Mouse (Mus musculus) forebrain, postnatal 0 days (tissue): Measurements from ENCODE around the gene Ankdd1b. TPM values are rescaled to one million over a fixed set of nuclear protein-coding genes. Genes with fewer than 3 reads are reported as not detected.

Experiments
- ATAC-seq: fragments of 200-750 bp; cut with Nextera tagmentation; 2 replicates; pipeline ENCODE4 v1.8.0; 2017; ENCODE audit warnings: mild to moderate bottlenecking, moderate library complexity
- DNase-seq: peaks from one replicate; pipeline ENCODE4 v3.0.0-alpha.2; 2015
- H3K27ac ChIP-seq: fragments of 300-500 bp; sonication (generic); 2 replicates; pipeline ENCODE4 v1.5.1; 2014; ENCODE audit warnings: low read depth, mild to moderate bottlenecking, antibody characterized with exemption, low read length, moderate library complexity, mixed read lengths
- H3K27me3 ChIP-seq: fragments of 300-500 bp; sonication (generic); 2 replicates; pipeline ENCODE4 v1.6.1; 2014; ENCODE audit warnings: mild to moderate bottlenecking, low read length, mixed read lengths; ENCODE audit not compliant: insufficient read depth
- H3K36me3 ChIP-seq: fragments of 300-500 bp; sonication (generic); 2 replicates; pipeline ENCODE4 v1.6.1; 2014; ENCODE audit warnings: mild to moderate bottlenecking, moderate library complexity; ENCODE audit not compliant: insufficient read depth
- H3K4me1 ChIP-seq: fragments of 300-500 bp; sonication (generic); 2 replicates; pipeline ENCODE4 v1.6.1; 2014; ENCODE audit warnings: antibody characterized with exemption; ENCODE audit not compliant: insufficient read depth
- H3K4me2 ChIP-seq: fragments of 300-500 bp; sonication (generic); 2 replicates; pipeline ENCODE4 v1.6.1; 2014; ENCODE audit warnings: low read depth, mild to moderate bottlenecking, moderate library complexity
- H3K4me3 ChIP-seq: fragments of 300-500 bp; sonication (generic); 2 replicates; pipeline ENCODE4 v1.5.1; 2014; ENCODE audit warnings: low read depth, low read length, mixed read lengths
- H3K9ac ChIP-seq: fragments of 300-500 bp; sonication (generic); 2 replicates; pipeline ENCODE4 v1.6.1; 2014; ENCODE audit warnings: mild to moderate bottlenecking
- H3K9me3 ChIP-seq: fragments of 300-500 bp; sonication (generic); 2 replicates; pipeline ENCODE4 v1.6.1; 2016; ENCODE audit warnings: low read length
- CTCF ChIP-seq: sonication (generic); IDR thresholded peaks from 2 replicates; pipeline ENCODE4 v1.5.1; 2016; ENCODE audit warnings: antibody characterized with exemption, control low read depth, low read depth
- WGBS: fragments of 180-500 bp; shearing (Covaris S2); extraction: QIAGEN DNeasy Blood & Tissue Kit; methylation state at CpG from one replicate; pipeline ENCODE4 v1.1.7; 2014; 5-methylcytosine and 5-hydroxymethylcytosine counted together
- polyA plus RNA-seq: library from polyadenylated mRNA; unstranded; fragments of >200 nt; fragmentation: Nextera tagmentation; extraction: Ambion mirVana; gene quantifications from 2 replicates; pipeline ENCODE4 v1.2.1, GENCODE M21; 2015
- total RNA-seq: library from RNA; depleted of rRNA; stranded (reverse); fragments of >200 nt; gene quantifications from 2 replicates; pipeline ENCODE4 v1.2.3, GENCODE M21; 2014

The Ankdd1b gene
- total and polyA plus RNA-seq, 2 experiments from 2014 or later = not detected

- no peak for TF ChIP-seq CTCF
- 93% methylated on average over 8 of the region's 8 CpGs for WGBS
These were observed 54.6 kb downstream of the Ankdd1b start for GRCm38 (mm10) chr13:96416380-96416779.

GRCm38 (mm10) chr13:96414384-96414783 is 56.6 kb downstream of the Ankdd1b start:
- Histone ChIP-seq H3K4me3 (no peak overlapping the region), H3K4me1 (no peaks in the 10 kb centered on the region), H3K27ac (no peak overlapping the region), H3K36me3 (peaks cover 38% of the 10 kb centered on the region), H3K9me3 (no peaks in the 10 kb centered on the region), H3K9ac (no peak overlapping the region), H3K27me3 (no peaks in the 10 kb centered on the region), H3K4me2 (no peak overlapping the region)
- DNase-seq (no peak), ATAC-seq (no peak)
- WGBS = 88% methylated on average over 6 of the region's 6 CpGs
- TF ChIP-seq CTCF = no peak

More at GRCm38 (mm10) chr13:96416380-96416779, 54.6 kb downstream of the Ankdd1b start:
- no peak overlapping the region for H3K9ac ChIP-seq
- no peaks in the 10 kb centered on the region for H3K27me3 ChIP-seq
- DNase-seq (no peak), ATAC-seq (no peak)
- no peak overlapping the region for H3K4me3 ChIP-seq
- no peaks in the 10 kb centered on the region for H3K4me1 ChIP-seq
- H3K4me2 ChIP-seq = no peak overlapping the region
- H3K36me3 ChIP-seq = peaks cover 26% of the 10 kb centered on the region
- H3K27ac ChIP-seq = no peak overlapping the region
- no peaks in the 10 kb centered on the region for H3K9me3 ChIP-seq

- Histone ChIP-seq H3K9ac (no peak overlapping the region), H3K9me3 (no peaks in the 10 kb centered on the region), H3K27me3 (no peaks in the 10 kb centered on the region), H3K27ac (no peak overlapping the region), H3K4me1 (no peaks in the 10 kb centered on the region), H3K36me3 (peaks cover 40% of the 10 kb centered on the region), H3K4me3 (no peak overlapping the region), H3K4me2 (no peak overlapping the region)
- 89% methylated on average over 1 of the region's 1 CpGs for WGBS
- no peak for TF ChIP-seq CTCF
- DNase-seq (no peak), ATAC-seq (no peak)
These were observed 62.2 kb downstream of the Ankdd1b start for GRCm38 (mm10) chr13:96408786-96409185.

GRCm38 (mm10) chr13:96407040-96407439 is 64.0 kb downstream of the Ankdd1b start:
- no peak overlapping the region for H3K27ac ChIP-seq
- no peaks in the 10 kb centered on the region for H3K4me1 ChIP-seq
- no peak overlapping the region for H3K9ac ChIP-seq
- no peak overlapping the region for H3K4me2 ChIP-seq
- peaks cover 52% of the 10 kb centered on the region for H3K36me3 ChIP-seq
- peak; percentile 85 for DNase-seq
- no peak overlapping the region for H3K4me3 ChIP-seq
- peak; percentile 86 for TF ChIP-seq CTCF
- 45% methylated on average over 4 of the region's 4 CpGs for WGBS
- ATAC-seq = peak; percentile 89
- H3K9me3 ChIP-seq = no peaks in the 10 kb centered on the region
- H3K27me3 ChIP-seq = no peaks in the 10 kb centered on the region

- TF ChIP-seq CTCF = no peak
- no peak overlapping the region for H3K4me2 ChIP-seq
- H3K9ac ChIP-seq = no peak overlapping the region
- peak; percentile 38 for DNase-seq
- peaks cover 50% of the 10 kb centered on the region for H3K36me3 ChIP-seq
- ATAC-seq = peak; percentile 68; the same call in 1 of the 2 replicates
- H3K4me1 ChIP-seq = no peaks in the 10 kb centered on the region
- no peak overlapping the region for H3K4me3 ChIP-seq
- WGBS = 75% methylated on average over 2 of the region's 2 CpGs
- H3K27ac ChIP-seq = 0 out of 2 replicates have a peak overlapping the region, but pooled peaks have one; percentile 29
- no peaks in the 10 kb centered on the region for H3K27me3 ChIP-seq
- no peaks in the 10 kb centered on the region for H3K9me3 ChIP-seq
These were observed 65.5 kb downstream of the Ankdd1b start for GRCm38 (mm10) chr13:96405518-96405917.

- H3K36me3 ChIP-seq = peaks cover 77% of the 10 kb centered on the region
- ATAC-seq = no peak
- WGBS = 92% methylated on average over 5 of the region's 5 CpGs
These were observed 69.7 kb downstream of the Ankdd1b start for GRCm38 (mm10) chr13:96401251-96401650.

GRCm38 (mm10) chr13:96389301-96389700 is 81.7 kb downstream of the Ankdd1b start:
- H3K9ac ChIP-seq = peak overlapping the region; percentile 67
- H3K4me2 ChIP-seq = peak overlapping the region; percentile 57
- H3K9me3 ChIP-seq = no peaks in the 10 kb centered on the region
- no peak for DNase-seq
- peaks cover 38% of the 10 kb centered on the region for H3K36me3 ChIP-seq
- H3K27me3 ChIP-seq = no peaks in the 10 kb centered on the region
- peak overlapping the region; percentile 75 for H3K4me3 ChIP-seq
- ATAC-seq = no peak
- peaks cover 8% of the 10 kb centered on the region; the same call in 1 of the 2 replicates for H3K4me1 ChIP-seq
- WGBS = 20% methylated on average over 2 of the region's 2 CpGs
- TF ChIP-seq CTCF = no peak
- H3K27ac ChIP-seq = no peak overlapping the region

More at GRCm38 (mm10) chr13:96401251-96401650, 69.7 kb downstream of the Ankdd1b start:
- no peak for TF ChIP-seq CTCF
- DNase-seq = no peak
- Histone ChIP-seq H3K4me1 (no peaks in the 10 kb centered on the region), H3K4me3 (no peak overlapping the region), H3K4me2 (no peak overlapping the region), H3K27ac (no peak overlapping the region), H3K27me3 (no peaks in the 10 kb centered on the region), H3K9me3 (no peaks in the 10 kb centered on the region), H3K9ac (no peak overlapping the region)
